Mouse (Mus musculus) bone marrow macrophage, adult 2 months (primary cell): ENCODE data around the gene Cep170b.
A peak's percentile ranks its signal among the peaks of the same experiment; 100 is the strongest.

ENCODE experiments used
- CTCF ChIP-seq: IDR thresholded peaks from 2 replicates; pipeline ENCODE4 v1.5.1; 2012; ENCODE audit warnings: low read depth, mild to moderate bottlenecking, low read length, moderate library complexity
- POLR2A ChIP-seq: IDR thresholded peaks from 2 replicates; pipeline ENCODE4 v1.6.1; 2012; ENCODE audit warnings: mild to moderate bottlenecking, low read depth, low read length, borderline replicate concordance

- TF ChIP-seq POLR2A (0 out of 2 replicates have a peak, but pooled peaks have one; percentile 63), CTCF (no peak)
Measured at GRCm38 (mm10) chr12:112693185-112694126, 26.8 kb upstream of the Cep170b start.
